Comparison of ENCODE assay signal across 11 mouse cellular contexts in genomic region chr11:51968896-51969295, GRCm38 (mm10). TPM values are rescaled to one million over a fixed set of nuclear protein-coding genes. Genes with fewer than 3 reads are reported as not detected.
DNase-seq lines count a peak whose midpoint lies in the region; ATAC-seq lines count a peak whose summit lies in the region.
"Had no signal": no experiment of that assay in that cellular context is flagged by ENCODE, and none has a peak within 500 bp of the region (broad histone marks: within the 10 kb centered on the region; RNA-seq: fewer than 3 reads in every experiment).

No protein-coding gene starts in this region.

- no peak for ATAC-seq in intestine, embryonic 15.5 days
- no peak for ATAC-seq in intestine, embryonic 16.5 days
- no peak for ATAC-seq in liver, embryonic 13.5 days (ENCODE audit: low read depth)
- ATAC-seq in megakaryocyte-erythroid progenitor cell, adult 5-6 weeks (replicated peaks; ENCODE audit: low FRiP score, low TSS enrichment, poor library complexity, severe bottlenecking) = no peak

- peaks cover 27% of the 10 kb centered on the region for H3K36me3 ChIP-seq in intestine, embryonic 15.5 days
- peaks cover 15% of the 10 kb centered on the region; the same call in 1 of the 2 replicates for H3K36me3 ChIP-seq in intestine, embryonic 16.5 days (ENCODE audit: control insufficient read depth, insufficient read depth, low read length)
- peaks cover 51% of the 10 kb centered on the region for H3K36me3 ChIP-seq in liver, embryonic 13.5 days

- no peaks in the 10 kb centered on the region for H3K9me3 ChIP-seq in intestine, embryonic 15.5 days
- no peaks in the 10 kb centered on the region for H3K9me3 ChIP-seq in intestine, embryonic 16.5 days (ENCODE audit: control insufficient read depth, low read length)
- H3K9me3 ChIP-seq in liver, embryonic 13.5 days (replicated peaks) = no peaks in the 10 kb centered on the region

- no peak overlapping the region for H3K4me3 ChIP-seq in intestine, embryonic 15.5 days (replicated peaks)
- H3K4me3 ChIP-seq in intestine, embryonic 16.5 days (ENCODE audit: low read length) = no peak overlapping the region
- peak overlapping the region; percentile 85 for H3K4me3 ChIP-seq in liver, embryonic 13.5 days (replicated peaks)

- H3K4me1 ChIP-seq in intestine, embryonic 15.5 days (replicated peaks) = peaks cover 3% of the 10 kb centered on the region
- peaks cover 6% of the 10 kb centered on the region; the same call in 1 of the 2 replicates for H3K4me1 ChIP-seq in intestine, embryonic 16.5 days (ENCODE audit: control insufficient read depth, insufficient read depth, low read length)
- H3K4me1 ChIP-seq in liver, embryonic 13.5 days (replicated peaks) = peaks cover 22% of the 10 kb centered on the region

- no peaks in the 10 kb centered on the region for H3K27me3 ChIP-seq in intestine, embryonic 15.5 days (replicated peaks)
- no peaks in the 10 kb centered on the region for H3K27me3 ChIP-seq in intestine, embryonic 16.5 days (replicated peaks; ENCODE audit: control insufficient read depth, insufficient read depth, low read length)
- no peaks in the 10 kb centered on the region for H3K27me3 ChIP-seq in liver, embryonic 13.5 days

- peak; percentile 79 for DNase-seq in CD4-positive, CD25-positive, alpha-beta regulatory T cell, adult 2 months (ENCODE audit: low read depth, low spot score)
- DNase-seq in ES-CJ7 (ENCODE audit: low read depth, low spot score) = peak; percentile 31
- DNase-seq in liver, embryonic 13.5 days = no peak
- DNase-seq in cerebellum, adult 8-10 months = no peak
- DNase-seq in left cerebral cortex, adult 9 months (ENCODE audit: low spot score in 2 of 2) = no peak
- DNase-seq: cerebellum, postnatal 25 days; kidney, postnatal 25 days; right cerebral cortex, postnatal 4 days had no signal

- WGBS in intestine, embryonic 15.5 days = 90% methylated on average over 9 of the region's 9 CpGs
- 93% methylated on average over 9 of the region's 9 CpGs for WGBS in intestine, embryonic 16.5 days
- 72% methylated on average over 9 of the region's 9 CpGs for WGBS in liver, embryonic 13.5 days (ENCODE audit: insufficient replicate concordance)

- H3K4me2 ChIP-seq in intestine, embryonic 15.5 days (replicated peaks) = 0 out of 2 replicates have a peak overlapping the region, but pooled peaks have one; percentile 7
- H3K4me2 ChIP-seq in intestine, embryonic 16.5 days (ENCODE audit: low read depth, low read length) = no peak overlapping the region
- peak overlapping the region; percentile 97 for H3K4me2 ChIP-seq in liver, embryonic 13.5 days

- no peak overlapping the region for H3K27ac ChIP-seq in intestine, embryonic 15.5 days
- no peak overlapping the region for H3K27ac ChIP-seq in intestine, embryonic 16.5 days (ENCODE audit: low read length)
- no peak overlapping the region for H3K27ac ChIP-seq in liver, embryonic 13.5 days

- H3K9ac ChIP-seq in intestine, embryonic 15.5 days = no peak overlapping the region
- H3K9ac ChIP-seq in intestine, embryonic 16.5 days (ENCODE audit: low read depth, low read length) = no peak overlapping the region
- H3K9ac ChIP-seq in liver, embryonic 13.5 days = peak overlapping the region; percentile 52

RNA-seq across cellular contexts. Expression of gene Cdkn2aipnl, which starts 1.4 kb away (rescaled TPM):
- 84.7 and 90.3 TPM in 2 replicates for polyA plus RNA-seq in intestine, embryonic 15.5 days (2015; fragmentation: Nextera tagmentation; extraction: Ambion mirVana)
- polyA plus RNA-seq in intestine, embryonic 16.5 days (2015; fragmentation: Nextera tagmentation; extraction: Ambion mirVana) = 81.5 and 87.0 TPM in 2 replicates
- polyA plus RNA-seq in liver, embryonic 13.5 days (2015; fragmentation: Nextera tagmentation; extraction: Ambion mirVana) = 60.1 and 67.3 TPM in 2 replicates
- total RNA-seq in megakaryocyte-erythroid progenitor cell, adult 5-6 weeks (2014; fragmentation: Nextera tagmentation) = 73.1 and 95.6 TPM in 2 replicates
- total RNA-seq in megakaryocyte-erythroid progenitor cell, adult 5-6 weeks (2017) = 69.1 and 94.7 TPM in 2 replicates

RNA-seq across cellular contexts. Expression of gene Ube2b, which starts 31.7 kb away (rescaled TPM):
- 189 and 212 TPM in 2 replicates for polyA plus RNA-seq in intestine, embryonic 15.5 days (2015; fragmentation: Nextera tagmentation; extraction: Ambion mirVana)
- polyA plus RNA-seq in intestine, embryonic 16.5 days (2015; fragmentation: Nextera tagmentation; extraction: Ambion mirVana) = 185 and 201 TPM in 2 replicates
- 135 and 142 TPM in 2 replicates for polyA plus RNA-seq in liver, embryonic 13.5 days (2015; fragmentation: Nextera tagmentation; extraction: Ambion mirVana)
- 30.7 and 51.1 TPM in 2 replicates for total RNA-seq in megakaryocyte-erythroid progenitor cell, adult 5-6 weeks (2014; fragmentation: Nextera tagmentation)
- total RNA-seq in megakaryocyte-erythroid progenitor cell, adult 5-6 weeks (2017) = 37.5 and 105 TPM in 2 replicates

RNA-seq across cellular contexts. Expression of gene Cdkl3, which starts 35.1 kb away (rescaled TPM):
- polyA plus RNA-seq in intestine, embryonic 15.5 days (2015; fragmentation: Nextera tagmentation; extraction: Ambion mirVana) = 5.4 and 6.6 TPM in 2 replicates
- 4.2 and 6.0 TPM in 2 replicates for polyA plus RNA-seq in intestine, embryonic 16.5 days (2015; fragmentation: Nextera tagmentation; extraction: Ambion mirVana)
- 1.7 TPM in 2 replicates for polyA plus RNA-seq in liver, embryonic 13.5 days (2015; fragmentation: Nextera tagmentation; extraction: Ambion mirVana)
- total RNA-seq in megakaryocyte-erythroid progenitor cell, adult 5-6 weeks (2014; fragmentation: Nextera tagmentation) = 4.8 and 9.5 TPM in 2 replicates
- total RNA-seq in megakaryocyte-erythroid progenitor cell, adult 5-6 weeks (2017) = 1.5 and 11.8 TPM in 2 replicates

Comparison
In these comparisons a context has a peak if more than half of its experiments do, and no peak if none do; other contexts are left out.
1. DNase-seq: peak in CD4-positive, CD25-positive, alpha-beta regulatory T cell, adult 2 months (single experiment) and ES-CJ7 (single experiment); none in liver, embryonic 13.5 days (single experiment), cerebellum, adult 8-10 months (single experiment) and left cerebral cortex, adult 9 months (0 of 2).